Mouse (Mus musculus): Measurements from ENCODE around the gene Tbc1d14. TPM values are rescaled to one million over a fixed set of nuclear protein-coding genes. Genes with fewer than 3 reads are reported as not detected.

The Tbc1d14 gene
- polyA plus RNA-seq, 1 experiment from 2014 or later = 15.7 TPM

DNA sequence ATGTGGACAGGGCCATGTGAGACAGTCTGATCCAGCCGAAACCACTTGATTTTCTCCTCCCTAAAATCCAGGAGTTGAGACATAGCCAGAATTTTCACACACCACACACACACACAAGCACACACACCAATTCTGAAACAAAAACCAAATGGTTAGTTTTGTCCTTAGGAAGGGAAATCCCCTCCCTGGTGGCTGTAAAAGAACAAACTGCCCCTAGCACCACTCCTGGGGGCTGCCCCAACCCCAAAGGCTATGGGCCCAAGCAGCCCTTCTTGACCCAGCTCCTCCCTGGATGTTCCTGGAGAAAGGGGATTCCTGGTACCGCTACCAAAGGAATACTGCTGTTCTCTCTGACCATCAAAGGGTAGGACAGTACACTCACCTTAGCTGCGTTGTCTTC, 16.6 kb downstream of the Tbc1d14 start:
- 96% methylated on average over 3 of the region's 3 CpGs for WGBS
- no peaks in the 10 kb centered on the region for H3K9me3 ChIP-seq
- no peak overlapping the region for H3K4me3 ChIP-seq
- no peaks in the 10 kb centered on the region for H3K27me3 ChIP-seq (replicated peaks)
- peaks cover 51% of the 10 kb centered on the region for H3K4me1 ChIP-seq
- ATAC-seq (ENCODE audit: extremely low read depth, insufficient number of reproducible peaks, low FRiP score, low TSS enrichment) = no peak
- no peak overlapping the region for H3K9ac ChIP-seq
- peaks cover 5% of the 10 kb centered on the region for H3K36me3 ChIP-seq
- H3K27ac ChIP-seq (replicated peaks) = no peak overlapping the region
- H3K4me2 ChIP-seq = no peak overlapping the region

DNA sequence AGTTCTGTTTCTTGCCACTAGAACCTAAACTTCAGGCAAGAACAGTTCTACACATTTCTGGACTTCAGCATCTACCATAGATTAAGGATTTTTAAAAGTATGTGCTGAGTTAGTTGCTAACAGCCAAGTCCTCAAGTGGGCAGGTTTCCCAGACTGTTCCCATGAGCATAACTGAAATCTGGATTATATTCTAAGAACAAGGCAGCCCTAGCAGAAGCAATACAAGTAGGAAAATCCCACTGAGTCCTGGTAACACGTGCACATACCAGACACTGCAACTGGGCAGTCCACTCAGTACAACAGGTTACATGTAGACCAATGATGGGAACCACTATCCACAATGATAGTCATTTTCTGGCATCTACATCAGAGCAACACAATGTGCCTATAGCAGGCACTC, 17.3 kb downstream of the Tbc1d14 start:
- Histone ChIP-seq H3K9me3 (no peaks in the 10 kb centered on the region), H3K4me3 (no peak overlapping the region), H3K4me1 (peaks cover 44% of the 10 kb centered on the region), H3K9ac (no peak overlapping the region), H3K4me2 (no peak overlapping the region), H3K36me3 (peaks cover 12% of the 10 kb centered on the region), H3K27ac (replicated peaks) (peak overlapping the region; percentile 86; the same call in 1 of the 2 replicates), H3K27me3 (replicated peaks) (no peaks in the 10 kb centered on the region)
- no peak for ATAC-seq (ENCODE audit: extremely low read depth, insufficient number of reproducible peaks, low FRiP score, low TSS enrichment)
- 77% methylated on average over 1 of the region's 1 CpGs for WGBS

DNA sequence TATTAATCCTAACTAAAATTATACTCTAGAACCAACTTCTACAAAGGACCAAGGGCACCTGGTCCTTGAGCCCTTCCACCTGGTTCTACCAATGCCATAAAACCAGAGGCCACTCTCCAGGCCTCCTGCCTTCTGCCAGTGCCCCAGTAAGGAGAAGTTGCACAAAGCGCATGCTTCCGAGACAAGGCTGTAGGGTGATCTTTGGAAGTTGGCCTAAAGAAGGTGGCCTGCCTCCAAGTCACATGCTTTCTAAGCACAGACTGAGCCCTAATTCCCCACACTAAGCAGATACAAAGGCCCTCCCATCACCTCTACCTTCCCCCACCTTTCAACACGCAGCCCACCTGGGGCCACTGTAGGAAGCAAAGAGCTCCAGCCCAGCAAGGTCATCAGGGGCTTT, 17.8 kb downstream of the Tbc1d14 start:
- H3K4me3 ChIP-seq = no peak overlapping the region
- H3K9me3 ChIP-seq = no peaks in the 10 kb centered on the region
- H3K4me1 ChIP-seq = peaks cover 39% of the 10 kb centered on the region
- WGBS = 63% methylated on average over 3 of the region's 3 CpGs
- H3K9ac ChIP-seq = no peak overlapping the region
- peak overlapping the region; percentile 86 for H3K27ac ChIP-seq (replicated peaks)
- peaks cover 17% of the 10 kb centered on the region for H3K36me3 ChIP-seq
- no peak for ATAC-seq (ENCODE audit: extremely low read depth, insufficient number of reproducible peaks, low FRiP score, low TSS enrichment)
- H3K27me3 ChIP-seq (replicated peaks) = no peaks in the 10 kb centered on the region
- H3K4me2 ChIP-seq = no peak overlapping the region

DNA sequence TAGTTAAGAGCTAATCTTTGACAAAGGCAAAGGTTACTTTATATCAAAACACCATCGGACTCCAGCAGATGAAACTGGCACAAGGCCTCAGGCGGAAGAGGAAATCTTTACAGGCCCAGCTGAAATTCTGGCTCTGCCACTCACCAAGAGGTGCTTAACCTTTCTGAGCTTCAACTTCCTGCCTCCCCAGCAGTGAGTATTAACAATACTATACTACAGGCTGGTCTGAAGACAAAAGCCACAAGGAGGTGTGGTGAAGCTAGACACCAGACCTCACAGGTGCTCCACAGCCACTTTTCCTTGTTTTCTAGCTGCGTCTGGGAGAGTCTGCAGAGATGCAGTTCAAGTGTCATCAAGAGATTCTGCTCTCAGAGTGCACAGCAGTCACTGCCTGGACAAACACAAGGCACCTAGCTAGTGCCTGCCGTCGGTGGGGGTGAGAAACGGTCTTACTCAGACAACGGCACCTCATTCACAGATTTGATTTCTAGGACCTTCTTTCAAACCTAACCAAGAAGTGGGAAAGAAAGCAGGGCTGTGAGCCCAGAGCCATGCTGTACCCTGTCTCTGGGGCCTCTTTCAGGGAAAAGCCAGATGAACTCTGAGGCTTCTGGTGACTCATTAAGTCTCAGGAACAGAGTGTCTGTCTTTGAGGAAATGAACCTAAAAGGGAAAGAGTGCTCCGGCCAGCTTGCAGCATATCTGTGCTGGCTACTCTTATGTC, 18.8 kb downstream of the Tbc1d14 start:
- Histone ChIP-seq H3K4me1 (peaks cover 34% of the 10 kb centered on the region), H3K4me3 (no peak overlapping the region), H3K27ac (replicated peaks) (peak overlapping the region; percentile 86), H3K4me2 (peak overlapping the region; percentile 34), H3K27me3 (replicated peaks) (no peaks in the 10 kb centered on the region), H3K9ac (peak overlapping the region; percentile 44; the same call in 1 of the 2 replicates), H3K9me3 (no peaks in the 10 kb centered on the region), H3K36me3 (peaks cover 19% of the 10 kb centered on the region)
- ATAC-seq (ENCODE audit: extremely low read depth, insufficient number of reproducible peaks, low FRiP score, low TSS enrichment) = no peak
- 24% methylated on average over 8 of the region's 8 CpGs for WGBS

DNA sequence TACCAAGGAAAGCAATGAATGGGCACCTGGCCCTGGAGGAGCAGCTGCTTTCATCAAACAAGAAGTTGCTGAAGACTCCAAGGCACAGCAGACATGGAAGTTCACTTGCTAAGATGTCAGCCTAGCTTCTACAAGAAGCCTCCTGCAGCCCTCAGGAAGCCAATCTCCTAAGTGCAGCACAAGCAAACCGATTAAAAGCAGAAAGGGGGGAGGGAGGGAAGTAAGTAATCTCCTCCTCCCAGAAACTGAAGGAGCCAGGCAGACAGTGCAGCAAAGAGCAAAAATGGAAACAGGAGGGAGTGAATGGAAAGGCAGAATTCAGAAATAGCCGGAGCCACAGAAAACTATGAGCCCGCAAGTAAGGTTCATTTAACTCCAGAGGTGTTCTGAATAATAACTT, 19.7 kb downstream of the Tbc1d14 start:
- no peak overlapping the region for H3K4me2 ChIP-seq
- peaks cover 34% of the 10 kb centered on the region for H3K4me1 ChIP-seq
- H3K9ac ChIP-seq = peak overlapping the region; percentile 24; the same call in 1 of the 2 replicates
- ATAC-seq (ENCODE audit: extremely low read depth, insufficient number of reproducible peaks, low FRiP score, low TSS enrichment) = no peak
- H3K36me3 ChIP-seq = peaks cover 19% of the 10 kb centered on the region
- peak overlapping the region; percentile 54 for H3K27ac ChIP-seq (replicated peaks)
- H3K4me3 ChIP-seq = no peak overlapping the region
- 29% methylated on average over 3 of the region's 3 CpGs for WGBS
- no peaks in the 10 kb centered on the region for H3K9me3 ChIP-seq
- no peaks in the 10 kb centered on the region for H3K27me3 ChIP-seq (replicated peaks)

DNA sequence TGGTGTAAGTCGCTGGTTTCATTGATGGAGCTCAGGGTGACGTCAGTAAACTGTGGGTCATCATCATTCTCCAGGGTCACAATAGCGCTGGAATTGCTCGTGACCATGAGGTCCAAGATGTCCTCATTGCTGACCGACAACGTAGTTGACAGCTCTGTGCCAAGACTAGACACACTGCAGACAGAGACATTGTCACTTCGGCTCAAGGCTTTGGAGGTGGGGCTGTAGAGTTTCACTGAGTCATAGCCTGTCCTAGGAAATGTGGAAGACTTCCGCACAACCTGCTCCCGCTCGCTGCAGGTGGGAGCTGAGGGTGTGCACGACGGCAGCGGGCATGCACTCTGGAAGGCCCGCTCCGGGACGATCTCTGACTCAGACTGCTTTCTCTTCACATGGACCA, 21.7 kb downstream of the Tbc1d14 start:
- Histone ChIP-seq H3K4me2 (no peak overlapping the region), H3K27ac (replicated peaks) (no peak overlapping the region), H3K27me3 (replicated peaks) (no peaks in the 10 kb centered on the region), H3K4me3 (no peak overlapping the region), H3K4me1 (peaks cover 52% of the 10 kb centered on the region), H3K9ac (no peak overlapping the region), H3K9me3 (no peaks in the 10 kb centered on the region), H3K36me3 (peaks cover 19% of the 10 kb centered on the region)
- ATAC-seq (ENCODE audit: extremely low read depth, insufficient number of reproducible peaks, low FRiP score, low TSS enrichment) = no peak
- WGBS = 89% methylated on average over 16 of the region's 16 CpGs

DNA sequence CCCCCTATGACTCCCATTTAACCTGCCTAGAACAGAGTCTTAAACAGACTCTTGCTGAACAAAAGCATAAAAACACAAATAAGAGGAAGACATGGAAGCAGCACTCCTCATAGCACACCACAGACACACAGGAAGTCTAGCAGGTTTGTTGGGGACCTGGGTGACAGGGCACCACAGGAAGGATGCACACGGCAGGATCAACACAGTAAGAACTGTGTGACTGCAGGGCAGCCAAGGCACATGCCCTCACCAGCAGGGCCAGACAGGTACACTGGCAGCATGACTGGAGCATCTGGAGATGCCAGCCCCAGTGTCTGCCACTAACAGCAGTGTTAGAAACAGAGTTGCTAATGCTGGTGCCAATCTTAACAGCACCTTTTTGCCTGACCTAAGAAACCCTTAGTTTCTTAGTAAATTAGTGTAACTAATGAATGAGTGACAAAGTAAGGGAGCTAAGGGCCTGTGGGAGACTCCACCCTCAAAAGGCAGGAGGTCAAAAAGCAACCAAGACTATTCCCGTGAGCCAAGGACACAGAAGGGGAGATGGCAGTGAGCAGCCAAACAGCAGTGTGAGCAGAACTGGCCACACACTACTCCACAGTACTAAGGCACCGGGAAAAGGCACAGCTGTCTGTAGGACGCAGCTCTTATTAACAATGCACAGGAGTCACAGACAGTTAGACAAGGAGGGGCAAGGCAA, 22.4 kb downstream of the Tbc1d14 start:
- Histone ChIP-seq H3K9me3 (no peaks in the 10 kb centered on the region), H3K9ac (no peak overlapping the region), H3K27me3 (replicated peaks) (no peaks in the 10 kb centered on the region), H3K4me1 (peaks cover 49% of the 10 kb centered on the region), H3K4me2 (no peak overlapping the region), H3K36me3 (peaks cover 19% of the 10 kb centered on the region), H3K27ac (replicated peaks) (no peak overlapping the region), H3K4me3 (no peak overlapping the region)
- 77% methylated on average over 4 of the region's 4 CpGs for WGBS
- no peak for ATAC-seq (ENCODE audit: extremely low read depth, insufficient number of reproducible peaks, low FRiP score, low TSS enrichment)

DNA sequence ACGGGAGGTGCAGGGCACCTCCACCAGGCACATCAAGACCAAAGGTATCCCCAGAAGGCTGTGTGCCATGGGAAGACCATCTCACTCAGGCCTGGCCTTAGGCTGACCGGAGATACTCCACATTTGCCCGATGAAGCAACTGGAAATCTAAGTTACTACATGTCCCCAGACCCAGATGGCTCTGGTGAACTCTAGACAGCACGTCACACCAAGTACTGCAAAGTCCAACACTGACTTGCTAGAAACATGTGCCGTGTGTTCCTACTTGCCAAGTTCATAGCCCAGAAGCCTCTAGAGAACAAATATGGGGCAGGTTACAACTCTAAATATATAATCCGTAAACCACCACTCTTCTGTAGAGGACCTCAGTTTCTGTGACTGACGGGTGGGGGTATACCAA, 23.0 kb downstream of the Tbc1d14 start:
- no peak overlapping the region for H3K9ac ChIP-seq
- no peaks in the 10 kb centered on the region for H3K27me3 ChIP-seq (replicated peaks)
- H3K4me3 ChIP-seq = no peak overlapping the region
- H3K4me2 ChIP-seq = no peak overlapping the region
- H3K27ac ChIP-seq (replicated peaks) = no peak overlapping the region
- H3K4me1 ChIP-seq = peaks cover 43% of the 10 kb centered on the region
- peaks cover 19% of the 10 kb centered on the region for H3K36me3 ChIP-seq
- no peak for ATAC-seq (ENCODE audit: extremely low read depth, insufficient number of reproducible peaks, low FRiP score, low TSS enrichment)
- 87% methylated on average over 7 of the region's 7 CpGs for WGBS
- H3K9me3 ChIP-seq = no peaks in the 10 kb centered on the region

DNA sequence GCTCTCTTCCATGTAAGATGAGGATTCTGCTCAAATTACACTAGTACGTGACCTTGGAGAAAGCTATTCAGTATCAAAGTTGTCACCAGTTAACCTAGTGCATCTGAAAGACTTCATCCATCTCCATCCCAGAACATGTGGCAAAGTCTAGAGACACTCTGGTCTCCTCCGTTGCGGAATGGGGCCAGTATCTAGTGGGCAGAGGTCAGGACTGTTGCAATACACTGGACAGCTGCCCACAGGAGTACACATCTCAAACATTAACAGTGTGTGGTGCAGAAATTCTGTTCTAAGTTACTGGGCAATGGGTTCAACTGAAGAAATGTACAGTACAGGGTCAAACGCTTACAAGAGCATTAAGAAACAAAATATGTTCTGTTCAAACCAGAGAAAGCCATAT, 25.0 kb downstream of the Tbc1d14 start:
- H3K27me3 ChIP-seq (replicated peaks) = no peaks in the 10 kb centered on the region
- H3K4me3 ChIP-seq = no peak overlapping the region
- H3K4me1 ChIP-seq = peaks cover 38% of the 10 kb centered on the region
- peaks cover 19% of the 10 kb centered on the region for H3K36me3 ChIP-seq
- H3K9me3 ChIP-seq = no peaks in the 10 kb centered on the region
- no peak overlapping the region for H3K9ac ChIP-seq
- no peak overlapping the region for H3K27ac ChIP-seq (replicated peaks)
- H3K4me2 ChIP-seq = no peak overlapping the region
- WGBS = 67% methylated on average over 4 of the region's 4 CpGs
- ATAC-seq (ENCODE audit: extremely low read depth, insufficient number of reproducible peaks, low FRiP score, low TSS enrichment) = no peak

DNA sequence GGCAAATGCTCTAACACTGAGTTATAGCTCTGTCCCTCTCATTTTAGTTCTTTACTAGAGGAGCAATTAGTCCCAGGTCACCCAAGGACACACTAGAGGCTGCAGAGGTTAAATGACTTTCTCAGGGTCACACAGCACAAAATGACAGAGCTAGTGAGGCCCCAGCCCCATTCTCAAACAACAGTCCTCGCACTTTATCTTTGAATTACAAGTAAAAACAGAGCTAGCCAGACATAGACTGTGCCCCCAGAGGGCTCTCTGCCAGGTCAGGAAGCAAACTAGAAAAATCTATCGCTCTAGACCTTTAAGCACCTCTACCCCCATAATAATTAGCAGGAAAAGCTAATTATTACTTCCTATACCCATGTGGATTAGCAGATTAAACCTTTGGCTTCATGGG, 25.4 kb downstream of the Tbc1d14 start:
- Histone ChIP-seq H3K27ac (replicated peaks) (no peak overlapping the region), H3K27me3 (replicated peaks) (no peaks in the 10 kb centered on the region), H3K36me3 (peaks cover 19% of the 10 kb centered on the region), H3K4me2 (no peak overlapping the region), H3K9me3 (no peaks in the 10 kb centered on the region), H3K9ac (no peak overlapping the region), H3K4me3 (no peak overlapping the region), H3K4me1 (peaks cover 38% of the 10 kb centered on the region)
- WGBS = 38% methylated on average over 2 of the region's 2 CpGs
- no peak for ATAC-seq (ENCODE audit: extremely low read depth, insufficient number of reproducible peaks, low FRiP score, low TSS enrichment)

DNA sequence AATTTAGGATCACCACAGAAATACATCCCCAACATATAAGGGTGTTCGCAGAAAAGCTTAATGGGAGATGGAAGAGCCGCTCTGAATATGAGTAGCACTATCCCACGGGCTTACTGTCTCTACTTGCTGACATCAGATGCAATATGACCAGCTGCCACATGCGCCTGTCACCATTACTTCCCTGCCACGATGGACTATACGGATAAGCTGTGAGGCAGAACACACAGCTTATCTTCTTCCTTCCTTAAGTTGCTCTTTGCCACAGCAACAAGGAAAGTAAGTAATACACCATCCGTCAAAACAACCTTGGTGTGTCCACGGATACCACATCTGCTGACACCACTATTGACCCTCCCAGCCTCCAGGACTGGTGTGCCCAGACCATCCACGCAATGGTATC, 28.5 kb downstream of the Tbc1d14 start:
- H3K9ac ChIP-seq = no peak overlapping the region
- no peaks in the 10 kb centered on the region for H3K9me3 ChIP-seq
- 62% methylated on average over 9 of the region's 9 CpGs for WGBS
- H3K4me3 ChIP-seq = no peak overlapping the region
- H3K4me2 ChIP-seq = no peak overlapping the region
- no peaks in the 10 kb centered on the region for H3K36me3 ChIP-seq
- no peaks in the 10 kb centered on the region for H3K27me3 ChIP-seq (replicated peaks)
- no peak overlapping the region for H3K27ac ChIP-seq (replicated peaks)
- ATAC-seq (ENCODE audit: extremely low read depth, insufficient number of reproducible peaks, low FRiP score, low TSS enrichment) = no peak
- H3K4me1 ChIP-seq = peaks cover 67% of the 10 kb centered on the region

DNA sequence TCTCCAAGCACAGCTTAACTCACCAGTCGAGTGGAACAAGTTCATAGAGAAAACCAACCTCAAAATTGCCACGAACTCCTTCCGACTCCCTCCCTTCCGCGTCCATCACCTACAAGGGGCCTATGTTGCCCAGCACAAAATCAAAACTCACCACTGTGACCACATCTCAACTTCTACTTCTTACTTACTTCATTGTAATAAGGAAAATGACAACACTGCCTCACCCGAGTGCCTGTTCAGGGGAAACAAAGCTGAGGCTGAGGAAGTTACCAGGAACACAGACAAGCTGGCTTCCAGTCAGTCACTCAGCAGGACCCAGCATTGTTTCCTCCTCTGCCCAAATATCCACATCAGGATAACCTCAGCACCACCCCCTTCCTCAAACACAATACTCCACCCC, 29.3 kb downstream of the Tbc1d14 start:
- Histone ChIP-seq H3K27ac (replicated peaks) (no peak overlapping the region), H3K4me3 (no peak overlapping the region), H3K27me3 (replicated peaks) (no peaks in the 10 kb centered on the region), H3K4me1 (peaks cover 68% of the 10 kb centered on the region), H3K9ac (no peak overlapping the region), H3K9me3 (no peaks in the 10 kb centered on the region), H3K36me3 (no peaks in the 10 kb centered on the region), H3K4me2 (no peak overlapping the region)
- WGBS = 81% methylated on average over 6 of the region's 6 CpGs
- no peak for ATAC-seq (ENCODE audit: extremely low read depth, insufficient number of reproducible peaks, low FRiP score, low TSS enrichment)

All from heart, embryonic 13.5 days (tissue).